Mouse (Mus musculus): Measurements from ENCODE around the gene Efemp2.

DNA sequence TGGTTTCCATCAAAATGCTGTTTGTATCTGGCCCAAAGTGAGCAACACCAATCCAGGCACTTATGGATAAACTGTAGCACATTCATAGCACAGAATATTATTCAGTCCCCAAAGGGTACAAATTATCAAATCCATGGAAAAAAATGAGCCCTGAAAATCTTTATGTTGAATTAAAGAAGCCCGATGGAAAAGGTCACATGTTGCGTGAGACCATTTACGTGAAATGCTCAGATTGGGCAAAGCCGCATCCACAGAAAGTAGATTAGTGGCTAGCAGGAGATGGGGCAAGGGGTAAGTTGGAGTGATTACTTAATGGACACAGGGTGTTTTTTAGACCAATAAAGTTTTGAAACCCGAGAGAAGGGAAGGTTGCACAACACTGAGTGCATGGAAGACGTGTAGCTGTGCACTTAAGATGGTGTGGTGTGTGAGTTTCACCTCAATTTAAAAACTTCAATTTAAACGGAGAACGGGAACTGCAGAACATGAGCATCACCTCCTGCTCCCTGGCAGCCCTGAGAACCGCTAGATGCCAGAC, 29.3 kb upstream of the Efemp2 start:
- no peak for TF ChIP-seq POLR2A (IDR thresholded peaks at IDR 0.05; ENCODE audit: borderline replicate concordance, insufficient read depth, low read length)
- TF ChIP-seq CTCF (IDR thresholded peaks at IDR 0.05; ENCODE audit: borderline replicate concordance, insufficient read depth, low read depth, low read length), result no peak
